Mouse (Mus musculus): ENCODE results near the gene Adcyap1r1. TPM values are rescaled to one million over a fixed set of nuclear protein-coding genes. Genes with fewer than 3 reads are reported as not detected.

Adcyap1r1 gene
- polyA plus RNA-seq (2021) = 0.31 TPM

DNA sequence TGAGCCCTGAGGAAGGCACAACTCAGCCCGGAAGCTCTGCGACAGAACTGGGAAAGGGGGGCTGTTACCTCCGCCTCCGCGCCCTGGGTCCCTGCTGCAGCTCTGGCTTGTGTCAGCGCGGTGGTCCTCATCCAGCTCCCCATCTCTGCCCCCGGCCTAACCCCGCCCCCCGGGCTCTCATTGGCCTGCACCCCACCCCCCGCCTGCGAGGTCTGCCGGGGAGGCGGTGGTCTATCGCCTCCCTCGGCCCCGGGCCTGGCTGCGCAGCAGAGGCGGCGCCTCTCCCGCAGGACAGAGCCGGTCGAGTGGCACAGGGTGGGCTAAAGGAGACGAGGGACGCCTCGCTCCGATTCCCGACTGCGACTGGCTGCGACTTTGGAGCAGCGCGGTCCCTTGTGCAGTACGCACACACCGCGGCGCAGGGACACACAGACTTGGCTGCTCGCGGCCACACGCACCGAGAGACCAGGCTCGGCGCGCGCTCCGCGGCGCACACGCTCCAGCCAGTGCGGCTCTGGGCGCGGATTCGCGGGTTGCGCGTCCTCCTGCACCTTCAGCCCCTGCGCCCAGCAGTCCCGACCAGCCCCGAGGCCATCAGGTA lies at the start of gene Adcyap1r1:
TSS of gene Adcyap1r1 (plus strand) at position 208 of the 601 bp plus-strand sequence.
- DNase-seq (ENCODE audit: low read depth, low spot score) = no peak
- H3K27me3 ChIP-seq = peaks cover 14% of the 10 kb centered on the region
- ATAC-seq = no peak

DNA sequence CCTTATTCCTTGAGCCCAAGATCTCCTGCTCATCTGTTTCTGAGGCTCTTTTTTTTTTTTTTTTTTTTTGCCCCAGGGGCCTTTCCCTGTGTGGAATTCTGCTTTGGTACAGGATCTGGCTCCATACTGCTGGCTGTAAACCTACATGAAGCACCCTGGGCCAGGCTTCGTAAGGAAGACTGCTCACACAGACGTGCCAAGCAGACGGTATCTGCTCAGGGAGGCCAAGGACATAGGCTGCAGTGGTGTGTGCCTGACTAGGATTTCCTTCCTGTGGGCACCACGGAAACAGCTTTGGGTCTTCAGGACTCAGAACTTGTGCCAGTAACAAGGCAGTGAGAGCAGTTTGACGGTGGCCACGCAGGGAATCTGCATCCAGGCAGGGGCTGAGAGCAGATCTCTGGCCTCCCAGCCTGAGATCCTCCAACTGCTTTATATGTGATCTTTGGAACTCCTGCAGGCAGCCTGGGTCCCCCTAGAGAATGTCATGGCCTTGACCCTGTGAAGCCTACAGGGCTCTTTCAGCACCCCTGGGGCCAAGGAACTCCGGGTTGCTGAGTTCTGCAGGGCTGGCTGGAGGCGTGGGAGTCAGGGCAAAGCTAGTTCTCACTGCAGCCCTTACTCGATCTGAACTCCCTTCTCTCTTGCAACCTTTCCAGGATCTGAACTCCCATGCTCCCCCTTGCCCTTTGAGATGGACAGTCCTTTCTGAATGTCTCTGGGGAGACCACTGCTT lies 49.6 kb upstream of the Adcyap1r1 start:
- DNase-seq (ENCODE audit: low read depth, low spot score) (no peak), ATAC-seq (no peak)
- ChIA-PET POLR2A (no interaction called here), CTCF (interaction anchor here (0.6 to 1.2 kb wide), 2 partner anchors 12 to 66 kb away, joined by 3 read pairs; no protein-coding TSS in a partner anchor)
- in situ Hi-C loops (cut with MboI; ENCODE audit: low pct_unique_long_range_greater_than_20kb) = no loop called here
- no peaks in the 10 kb centered on the region for H3K27me3 ChIP-seq
- no peak for TF ChIP-seq CTCF (IDR thresholded peaks at IDR 0.05)

More for the DNA sequence above, at the start of gene Adcyap1r1:
- ChIA-PET CTCF (interaction anchor here (1.5 kb wide), 1 partner anchor 28 kb away, joined by 3 read pairs; no protein-coding TSS in a partner anchor), POLR2A (no interaction called here)
- in situ Hi-C loops (cut with MboI; ENCODE audit: low pct_unique_long_range_greater_than_20kb) = no loop called here
- no peak for TF ChIP-seq CTCF (IDR thresholded peaks at IDR 0.05)

DNA sequence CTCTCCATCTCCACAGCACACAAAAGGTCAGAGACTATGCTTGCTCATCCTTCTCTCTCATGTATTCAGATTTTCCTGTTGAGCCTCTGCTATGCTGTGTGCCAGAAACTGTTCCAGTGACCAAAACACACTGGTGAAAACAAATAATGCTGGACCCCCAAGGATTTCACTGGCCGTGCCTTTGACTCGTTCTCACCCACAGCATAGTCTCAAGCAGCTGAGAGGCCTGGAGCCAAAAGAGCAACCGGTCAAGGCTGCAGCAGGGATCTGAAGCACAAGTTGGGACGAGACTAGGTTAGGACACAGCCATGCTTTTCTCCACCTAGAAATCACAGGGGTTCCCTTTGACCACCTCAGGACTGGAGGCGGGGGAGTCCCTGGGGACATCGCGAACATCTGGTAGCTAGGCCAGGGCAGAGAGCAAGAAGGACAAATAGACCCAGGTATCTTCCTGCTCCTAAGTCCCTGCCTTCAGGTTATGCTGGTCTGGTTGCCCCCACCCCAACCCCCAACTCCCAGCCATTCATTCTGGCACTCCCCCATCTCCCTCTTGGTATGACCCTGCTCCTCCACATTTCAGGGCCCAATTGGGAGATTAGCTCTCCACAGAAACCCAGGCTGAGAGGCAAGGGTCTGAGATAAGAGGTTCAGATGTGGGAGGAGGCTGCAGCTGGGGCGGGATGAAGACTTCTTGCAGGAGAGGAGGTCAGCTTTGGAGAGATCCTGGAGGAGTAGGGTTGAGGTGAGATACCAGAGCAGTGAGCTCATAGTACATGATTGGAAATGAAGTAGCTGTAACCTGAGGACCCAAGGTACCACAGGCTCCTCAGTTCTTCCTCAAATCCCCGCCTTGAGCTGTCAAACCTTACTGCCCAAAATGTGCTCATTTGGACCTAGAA lies 48.1 kb upstream of the Adcyap1r1 start:
- no peak for TF ChIP-seq CTCF (IDR thresholded peaks at IDR 0.05)
- no peak for DNase-seq (ENCODE audit: low read depth, low spot score)
- ChIA-PET POLR2A (no interaction called here), CTCF (interaction anchor here (1.3 to 1.4 kb wide), 2 partner anchors 27 to 101 kb away, joined by 3 to 4 read pairs; no protein-coding TSS in a partner anchor)
- H3K27me3 ChIP-seq = no peaks in the 10 kb centered on the region
- ATAC-seq = no peak
- in situ Hi-C loops (cut with MboI; ENCODE audit: low pct_unique_long_range_greater_than_20kb) = no loop called here

- in situ Hi-C loops (cut with MboI; ENCODE audit: low pct_unique_long_range_greater_than_20kb) = no loop called here
- ATAC-seq (no peak), DNase-seq (ENCODE audit: low read depth, low spot score) (no peak)
- no peaks in the 10 kb centered on the region for H3K27me3 ChIP-seq
- POLR2A ChIA-PET = no interaction called here
- CTCF ChIA-PET = interaction anchor here (1.3 to 1.4 kb wide), 2 partner anchors 26 to 101 kb away, joined by 3 to 4 read pairs; no protein-coding TSS in a partner anchor
- TF ChIP-seq CTCF (IDR thresholded peaks at IDR 0.05) = no peak
These were observed 47.3 kb upstream of the Adcyap1r1 start for GRCm38 (mm10) chr6:55404421-55404990.

DNA sequence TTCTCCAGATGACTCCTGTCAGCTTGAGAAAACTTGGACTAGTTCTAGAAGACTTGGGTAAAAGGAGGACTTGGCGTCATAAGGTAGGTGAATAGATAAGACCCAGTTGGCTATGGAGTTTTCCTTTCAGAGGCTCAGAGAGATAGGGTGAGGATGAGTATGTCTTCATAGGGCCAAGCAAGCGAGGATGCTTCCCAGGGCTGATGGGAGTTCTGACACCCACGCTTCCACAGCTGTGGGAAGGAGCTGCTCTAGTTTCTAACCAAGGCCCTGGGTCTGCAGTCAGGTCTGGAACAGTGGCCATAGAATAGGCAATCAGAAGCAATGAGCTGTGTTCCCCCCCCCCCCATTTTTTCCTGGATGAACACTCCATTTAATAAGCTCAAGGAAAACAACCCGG lies 44.4 kb upstream of the Adcyap1r1 start:
- no peak for TF ChIP-seq CTCF (IDR thresholded peaks at IDR 0.05)
- ChIA-PET CTCF (no interaction called here), POLR2A (no interaction called here)
- in situ Hi-C loops (cut with MboI; ENCODE audit: low pct_unique_long_range_greater_than_20kb) = no loop called here
- DNase-seq (ENCODE audit: low read depth, low spot score) = no peak
- H3K27me3 ChIP-seq = no peaks in the 10 kb centered on the region
- no peak for ATAC-seq

DNA sequence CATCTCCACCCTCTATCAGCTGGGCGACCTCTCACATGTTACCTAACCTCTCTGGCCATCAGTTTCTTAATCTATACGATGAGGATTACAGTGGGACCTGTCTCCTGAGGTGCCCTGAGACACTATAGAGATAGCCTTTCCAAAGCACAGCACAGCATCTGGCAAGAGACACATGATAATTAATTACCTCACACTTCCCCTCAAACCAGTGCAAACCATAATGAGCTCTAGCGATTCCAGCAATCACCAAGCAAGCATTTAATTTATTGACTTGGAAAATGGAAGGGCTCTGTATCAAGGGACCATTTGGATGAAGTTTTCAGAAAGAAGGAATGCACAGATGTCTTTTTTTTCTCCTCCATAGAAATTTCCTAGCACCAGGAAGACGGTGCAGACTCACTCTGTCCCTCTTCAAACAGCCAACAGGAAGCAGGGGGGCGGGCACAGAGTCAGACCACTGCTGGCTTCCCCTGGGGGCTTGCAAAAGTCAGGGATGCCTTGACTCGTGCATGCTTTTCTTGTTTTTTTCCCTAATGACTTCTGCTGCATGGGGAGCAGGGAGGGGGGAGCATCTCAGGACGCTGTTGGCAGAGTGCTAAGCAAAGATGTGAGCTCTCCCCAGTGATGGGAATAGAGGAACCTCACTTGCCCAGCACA lies 41.5 kb upstream of the Adcyap1r1 start:
- TF ChIP-seq CTCF (IDR thresholded peaks at IDR 0.05) = no peak
- ChIA-PET CTCF (interaction anchor here (1.3 to 1.6 kb wide), 2 partner anchors 9 to 10 kb away, joined by 3 read pairs; no protein-coding TSS in a partner anchor), POLR2A (no interaction called here)
- no peaks in the 10 kb centered on the region for H3K27me3 ChIP-seq
- ATAC-seq (no peak), DNase-seq (ENCODE audit: low read depth, low spot score) (no peak)
- in situ Hi-C loops (cut with MboI; ENCODE audit: low pct_unique_long_range_greater_than_20kb) = no loop called here

- in situ Hi-C loops (cut with MboI; ENCODE audit: low pct_unique_long_range_greater_than_20kb) = no loop called here
- DNase-seq (ENCODE audit: low read depth, low spot score) = no peak
- ChIA-PET CTCF (interaction anchor here (1.6 kb wide), 1 partner anchor 11 kb away, joined by 3 read pairs; no protein-coding TSS in a partner anchor), POLR2A (no interaction called here)
- no peak for ATAC-seq
- TF ChIP-seq CTCF (IDR thresholded peaks at IDR 0.05) = no peak
- H3K27me3 ChIP-seq = no peaks in the 10 kb centered on the region
These were observed 40.8 kb upstream of the Adcyap1r1 start for GRCm38 (mm10) chr6:55410977-55411376.

DNA sequence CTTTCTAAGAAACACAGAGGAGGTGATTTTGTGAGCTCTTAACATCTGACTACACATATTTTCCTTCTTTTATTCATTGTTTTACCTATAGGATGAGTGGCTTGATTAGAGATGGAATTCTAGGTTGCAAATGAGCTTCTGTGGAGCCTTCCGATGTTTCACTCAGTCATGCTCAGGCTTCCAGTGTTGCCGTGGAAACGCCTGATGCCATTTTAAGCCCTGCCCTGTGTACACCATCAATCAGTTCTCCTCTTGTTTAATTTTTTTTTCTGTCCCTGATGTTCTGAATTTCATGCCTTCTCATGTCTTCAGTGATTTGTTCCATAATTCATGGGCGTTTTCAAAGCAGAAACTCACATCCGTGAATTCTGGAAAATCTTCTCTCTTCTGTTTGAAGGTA lies 35.6 kb upstream of the Adcyap1r1 start:
- ATAC-seq (no peak), DNase-seq (ENCODE audit: low read depth, low spot score) (no peak)
- no peak for TF ChIP-seq CTCF (IDR thresholded peaks at IDR 0.05)
- POLR2A ChIA-PET = interaction anchor here (1.5 kb wide), 1 partner anchor 11 kb away, joined by 3 read pairs; no protein-coding TSS in a partner anchor
- CTCF ChIA-PET = interaction anchor here (1.3 to 1.4 kb wide), 2 partner anchors 15 to 89 kb away, joined by 3 read pairs; no protein-coding TSS in a partner anchor
- in situ Hi-C loops (cut with MboI; ENCODE audit: low pct_unique_long_range_greater_than_20kb) = no loop called here
- no peaks in the 10 kb centered on the region for H3K27me3 ChIP-seq

DNA sequence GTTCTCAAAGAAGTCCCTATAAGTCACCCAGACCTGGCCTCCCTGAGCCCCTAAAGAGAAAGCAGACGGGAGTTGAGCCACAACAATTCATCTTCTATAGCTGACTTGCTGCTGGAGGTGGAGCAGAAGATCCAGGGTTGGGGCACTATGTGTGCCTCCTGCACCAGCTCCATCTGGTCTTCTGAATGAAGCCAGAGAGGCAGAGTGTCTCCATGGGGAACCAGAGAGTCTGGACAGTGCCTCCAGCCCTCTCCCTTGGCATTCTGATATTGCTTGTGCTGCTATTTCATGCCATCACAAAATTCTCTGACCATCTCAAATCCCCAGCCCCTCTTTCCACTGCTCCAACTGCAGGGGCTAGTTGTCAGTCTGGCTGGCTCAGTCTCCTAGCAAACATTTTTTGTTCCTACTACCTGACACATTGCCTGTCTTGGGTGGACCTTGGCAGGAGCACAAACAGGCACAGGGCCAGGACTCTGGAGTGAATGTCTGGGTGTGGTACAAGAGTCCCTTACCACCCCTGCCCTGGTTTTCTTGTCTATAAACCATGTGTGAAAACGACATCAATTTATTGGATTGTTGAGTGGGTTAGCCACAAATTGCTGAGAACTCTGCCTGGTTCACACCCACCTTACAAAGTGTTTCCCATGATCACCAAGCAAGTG lies 32.9 kb upstream of the Adcyap1r1 start:
- POLR2A ChIA-PET = no interaction called here
- no peaks in the 10 kb centered on the region for H3K27me3 ChIP-seq
- ATAC-seq (no peak), DNase-seq (ENCODE audit: low read depth, low spot score) (no peak)
- no peak for TF ChIP-seq CTCF (IDR thresholded peaks at IDR 0.05)
- in situ Hi-C loops (cut with MboI; ENCODE audit: low pct_unique_long_range_greater_than_20kb) = no loop called here
- CTCF ChIA-PET = interaction anchor here (1.1 kb wide), 2 partner anchors 9 to 101 kb away, joined by 3 to 4 read pairs; no protein-coding TSS in a partner anchor
